Mouse (Mus musculus): ENCODE results near the gene Grk6. TPM values are rescaled to one million over a fixed set of nuclear protein-coding genes. Genes with fewer than 3 reads are reported as not detected.
A peak's percentile ranks its signal among the peaks of the same experiment; 100 is the strongest.

Gene Grk6
- polyA plus RNA-seq, 1 experiment from 2014 or later: 14.6 TPM

- H3K4me3 ChIP-seq (replicated peaks; ENCODE audit: low read length): no peak overlapping the region
- peaks cover 32% of the 10 kb centered on the region for H3K36me3 ChIP-seq (ENCODE audit: control insufficient read depth, insufficient read depth, low read length)
- no peak for ATAC-seq (ENCODE audit: insufficient read depth, low FRiP score)
- peaks cover 12% of the 10 kb centered on the region for H3K4me1 ChIP-seq (ENCODE audit: control insufficient read depth, insufficient read depth, low read length)
- 77% methylated on average over 10 of the region's 10 CpGs for WGBS
- H3K27me3 ChIP-seq (ENCODE audit: control insufficient read depth, insufficient read depth, low read length): no peaks in the 10 kb centered on the region
- H3K9ac ChIP-seq (ENCODE audit: low read length): no peak overlapping the region
- no peak overlapping the region for H3K27ac ChIP-seq (ENCODE audit: low read length)
- H3K4me2 ChIP-seq (ENCODE audit: low read depth, low read length): no peak overlapping the region
- H3K9me3 ChIP-seq (replicated peaks; ENCODE audit: control insufficient read depth, low read length): no peaks in the 10 kb centered on the region
Observed at GRCm38 (mm10) chr13:55451296-55451695, 6.4 kb downstream of the Grk6 start.

- H3K36me3 ChIP-seq (ENCODE audit: control insufficient read depth, insufficient read depth, low read length): peaks cover 33% of the 10 kb centered on the region
- peak; percentile 53; the same call in 1 of the 2 replicates for ATAC-seq (ENCODE audit: insufficient read depth, low FRiP score)
Observed at GRCm38 (mm10) chr13:55451785-55452549, 7.1 kb downstream of the Grk6 start.

DNA sequence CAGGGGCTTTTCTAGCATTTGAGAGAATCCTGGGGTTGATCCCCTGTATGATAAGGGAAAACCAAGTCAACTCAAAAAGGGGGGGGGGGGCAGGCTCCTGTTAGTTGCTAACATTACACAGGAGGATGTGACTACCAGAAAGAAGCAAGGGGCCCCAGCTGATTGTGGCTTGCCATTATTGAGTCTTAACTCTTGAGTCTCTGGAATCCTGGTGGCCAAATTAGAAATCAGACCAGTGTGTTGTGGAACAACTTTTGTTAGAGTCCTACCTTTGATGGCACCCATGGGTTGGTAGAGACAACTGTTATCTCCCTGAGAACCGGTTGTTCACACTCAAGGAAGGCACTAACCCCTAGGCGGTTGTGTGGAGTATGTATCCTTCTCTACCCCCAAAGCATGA is 18.1 kb downstream of the Grk6 start:
- no peak for ATAC-seq (ENCODE audit: insufficient read depth, low FRiP score)
- H3K4me2 ChIP-seq (ENCODE audit: low read depth, low read length): no peak overlapping the region
- H3K9me3 ChIP-seq (replicated peaks; ENCODE audit: control insufficient read depth, low read length): no peaks in the 10 kb centered on the region
- WGBS: 65% methylated on average over 2 of the region's 2 CpGs
- no peaks in the 10 kb centered on the region for H3K27me3 ChIP-seq (ENCODE audit: control insufficient read depth, insufficient read depth, low read length)
- no peak overlapping the region for H3K9ac ChIP-seq (ENCODE audit: low read length)
- H3K4me1 ChIP-seq (ENCODE audit: control insufficient read depth, insufficient read depth, low read length): peaks cover 14% of the 10 kb centered on the region
- H3K4me3 ChIP-seq (replicated peaks; ENCODE audit: low read length): no peak overlapping the region
- 0 out of 2 replicates have a peak, but pooled peaks cover 8% of the 10 kb centered on the region for H3K36me3 ChIP-seq (ENCODE audit: control insufficient read depth, insufficient read depth, low read length)
- H3K27ac ChIP-seq (ENCODE audit: low read length): no peak overlapping the region

More at GRCm38 (mm10) chr13:55451785-55452549, 7.1 kb downstream of the Grk6 start:
- no peak overlapping the region for H3K4me2 ChIP-seq (ENCODE audit: low read depth, low read length)
- no peak overlapping the region for H3K9ac ChIP-seq (ENCODE audit: low read length)
- no peaks in the 10 kb centered on the region for H3K27me3 ChIP-seq (ENCODE audit: control insufficient read depth, insufficient read depth, low read length)
- no peaks in the 10 kb centered on the region for H3K9me3 ChIP-seq (replicated peaks; ENCODE audit: control insufficient read depth, low read length)
- H3K4me1 ChIP-seq (ENCODE audit: control insufficient read depth, insufficient read depth, low read length): peaks cover 5% of the 10 kb centered on the region
- H3K4me3 ChIP-seq (replicated peaks; ENCODE audit: low read length): no peak overlapping the region
- WGBS: 81% methylated on average over 16 of the region's 16 CpGs
- H3K27ac ChIP-seq (ENCODE audit: low read length): peak overlapping the region; percentile 53; the same call in 1 of the 2 replicates

GRCm38 (mm10) chr13:55463399-55464026 is 18.6 kb downstream of the Grk6 start:
- Histone ChIP-seq H3K4me1 (ENCODE audit: control insufficient read depth, insufficient read depth, low read length) (peaks cover 14% of the 10 kb centered on the region), H3K36me3 (ENCODE audit: control insufficient read depth, insufficient read depth, low read length) (0 out of 2 replicates have a peak, but pooled peaks cover 6% of the 10 kb centered on the region), H3K9ac (ENCODE audit: low read length) (peak overlapping the region; percentile 83), H3K27ac (ENCODE audit: low read length) (no peak overlapping the region; the same call in 1 of the 2 replicates), H3K9me3 (replicated peaks; ENCODE audit: control insufficient read depth, low read length) (no peaks in the 10 kb centered on the region), H3K27me3 (ENCODE audit: control insufficient read depth, insufficient read depth, low read length) (no peaks in the 10 kb centered on the region), H3K4me2 (ENCODE audit: low read depth, low read length) (peak overlapping the region; percentile 96), H3K4me3 (replicated peaks; ENCODE audit: low read length) (peak overlapping the region; percentile 66)
- WGBS: 12% methylated on average over 14 of the region's 14 CpGs
- ATAC-seq (ENCODE audit: insufficient read depth, low FRiP score): no peak

DNA sequence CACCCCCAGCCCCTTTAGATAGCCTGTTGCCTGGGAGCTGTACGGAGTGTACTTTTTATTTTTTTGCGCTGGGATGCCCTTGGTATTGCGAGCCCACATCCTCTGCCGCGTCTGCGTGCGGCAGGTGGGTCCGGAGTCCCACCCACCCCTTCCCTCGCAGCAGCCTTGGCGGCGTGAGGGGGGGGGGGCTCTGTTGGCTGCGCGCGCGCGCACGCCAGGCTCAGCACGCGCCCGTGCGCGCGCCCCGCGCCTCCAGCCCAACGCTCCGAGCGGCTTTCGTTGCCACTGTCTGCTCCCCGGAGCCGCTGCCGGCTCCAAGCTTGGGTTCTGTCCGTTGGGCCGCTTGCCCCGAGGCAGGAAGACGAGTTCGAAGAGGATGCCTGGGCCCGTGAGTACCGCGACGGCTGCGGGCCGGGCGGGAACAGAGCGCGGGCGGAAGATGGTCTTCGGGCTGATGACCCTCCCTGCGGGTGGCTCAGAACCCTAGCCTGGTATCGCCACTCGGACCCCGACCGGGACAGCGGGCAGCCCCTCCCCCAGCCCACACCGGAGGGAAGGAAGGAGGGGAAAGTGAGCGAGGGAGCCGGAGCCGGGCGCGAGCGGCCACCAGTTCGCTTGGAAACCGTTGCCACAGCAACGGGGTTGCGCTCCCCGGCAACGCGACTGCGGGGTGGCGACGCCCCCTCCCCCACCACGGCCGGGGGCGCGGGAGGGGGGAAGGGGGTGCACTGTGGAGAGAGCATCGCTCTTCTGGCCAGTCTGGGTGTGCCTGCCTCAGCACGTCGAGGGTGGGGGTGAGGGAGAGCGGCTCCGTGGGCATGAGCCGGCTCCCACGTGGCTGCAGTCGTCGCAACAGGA is 19.4 kb downstream of the Grk6 start, which contains the start of gene Prr7:
Gene Prr7, plus strand, starts transcription at position 241 of the 858 bp plus-strand sequence.
- H3K9ac ChIP-seq (ENCODE audit: low read length): peak within 1 kb of the TSS; percentile 83
- peak within 1 kb of the TSS; percentile 58; the same call in 1 of the 2 replicates for H3K27ac ChIP-seq (ENCODE audit: low read length)
- peak within 1 kb of the TSS; percentile 96 for H3K4me2 ChIP-seq (ENCODE audit: low read depth, low read length)
- H3K4me3 ChIP-seq (replicated peaks; ENCODE audit: low read length): peak within 1 kb of the TSS; percentile 66
- ATAC-seq (ENCODE audit: insufficient read depth, low FRiP score): peak; percentile 52; the same call in 1 of the 2 replicates
- WGBS: under 1% methylated on average over 83 of the region's 84 CpGs
- peaks cover 14% of the 10 kb centered on the region for H3K4me1 ChIP-seq (ENCODE audit: control insufficient read depth, insufficient read depth, low read length)
- H3K36me3 ChIP-seq (ENCODE audit: control insufficient read depth, insufficient read depth, low read length): 0 out of 2 replicates have a peak, but pooled peaks cover 6% of the 10 kb centered on the region
- H3K27me3 ChIP-seq (ENCODE audit: control insufficient read depth, insufficient read depth, low read length): no peaks in the 10 kb centered on the region
- H3K9me3 ChIP-seq (replicated peaks; ENCODE audit: control insufficient read depth, low read length): no peaks in the 10 kb centered on the region

DNA sequence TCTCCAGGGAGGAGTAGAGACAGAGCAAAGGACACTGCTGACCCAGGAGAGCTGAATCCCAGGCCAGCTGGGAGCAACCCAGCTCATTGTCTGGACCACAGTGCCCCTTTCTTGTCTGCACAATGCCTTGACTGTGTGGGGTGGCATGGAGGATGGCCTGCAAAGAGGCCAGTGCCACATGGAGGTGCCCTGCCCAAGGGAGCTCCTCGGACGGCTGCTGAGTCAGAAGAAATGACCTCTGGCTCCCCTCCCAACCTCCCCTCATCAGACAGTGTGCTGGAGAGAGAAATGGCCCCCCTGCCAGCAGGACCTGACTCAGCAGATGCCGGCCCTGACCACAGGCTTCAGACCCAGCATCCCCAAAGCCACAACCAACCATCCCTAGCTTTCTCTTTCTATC is 20.3 kb downstream of the Grk6 start:
- H3K9me3 ChIP-seq (replicated peaks; ENCODE audit: control insufficient read depth, low read length): no peaks in the 10 kb centered on the region
- no peaks in the 10 kb centered on the region for H3K36me3 ChIP-seq (ENCODE audit: control insufficient read depth, insufficient read depth, low read length)
- H3K4me1 ChIP-seq (ENCODE audit: control insufficient read depth, insufficient read depth, low read length): peaks cover 14% of the 10 kb centered on the region
- peak overlapping the region; percentile 96 for H3K4me2 ChIP-seq (ENCODE audit: low read depth, low read length)
- peak overlapping the region; percentile 66; the same call in 1 of the 2 replicates for H3K4me3 ChIP-seq (replicated peaks; ENCODE audit: low read length)
- 0 out of 2 replicates have a peak, but pooled peaks have one; percentile 23 for ATAC-seq (ENCODE audit: insufficient read depth, low FRiP score)
- H3K27ac ChIP-seq (ENCODE audit: low read length): no peak overlapping the region
- no peaks in the 10 kb centered on the region for H3K27me3 ChIP-seq (ENCODE audit: control insufficient read depth, insufficient read depth, low read length)
- 36% methylated on average over 3 of the region's 3 CpGs for whole genome bisulfite sequencing
- H3K9ac ChIP-seq (ENCODE audit: low read length): peak overlapping the region; percentile 83

DNA sequence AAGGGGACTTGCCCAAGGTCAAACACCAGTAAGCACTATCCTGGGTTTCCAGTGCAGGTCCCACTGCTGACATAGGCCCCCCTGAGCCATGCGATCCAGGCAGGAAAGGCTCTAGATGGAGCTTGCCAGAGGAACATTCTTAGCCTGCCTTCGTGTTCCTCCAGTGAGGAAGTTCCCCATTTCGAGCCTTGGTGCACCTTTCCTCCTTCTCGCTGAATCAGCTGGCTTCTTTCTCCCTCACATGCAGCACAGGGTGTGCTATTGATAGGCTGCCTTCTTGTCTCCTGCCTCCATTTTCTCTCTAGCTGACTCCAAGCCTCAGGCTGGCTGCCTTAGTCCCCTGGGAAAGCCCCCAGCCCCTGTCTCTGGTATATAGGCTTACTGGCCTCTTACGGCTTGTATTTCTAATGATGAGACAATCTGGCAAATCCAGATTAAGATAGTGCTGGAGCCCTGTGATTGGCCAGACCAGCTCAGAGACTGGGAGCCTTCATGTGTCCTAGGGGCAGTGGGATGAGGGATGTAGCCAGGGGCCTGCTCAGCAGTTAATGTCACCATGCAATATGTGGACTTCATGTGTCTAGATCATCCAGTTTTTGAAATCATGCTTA is 21.1 kb downstream of the Grk6 start:
- H3K4me2 ChIP-seq (ENCODE audit: low read depth, low read length): no peak overlapping the region
- no peak overlapping the region for H3K4me3 ChIP-seq (replicated peaks; ENCODE audit: low read length)
- ATAC-seq (ENCODE audit: insufficient read depth, low FRiP score): no peak
- H3K27me3 ChIP-seq (ENCODE audit: control insufficient read depth, insufficient read depth, low read length): peaks cover 4% of the 10 kb centered on the region; the same call in 1 of the 2 replicates
- no peaks in the 10 kb centered on the region for H3K9me3 ChIP-seq (replicated peaks; ENCODE audit: control insufficient read depth, low read length)
- 74% methylated on average over 5 of the region's 5 CpGs for WGBS
- H3K4me1 ChIP-seq (ENCODE audit: control insufficient read depth, insufficient read depth, low read length): peaks cover 15% of the 10 kb centered on the region
- no peaks in the 10 kb centered on the region for H3K36me3 ChIP-seq (ENCODE audit: control insufficient read depth, insufficient read depth, low read length)
- no peak overlapping the region for H3K9ac ChIP-seq (ENCODE audit: low read length)
- no peak overlapping the region for H3K27ac ChIP-seq (ENCODE audit: low read length)

DNA sequence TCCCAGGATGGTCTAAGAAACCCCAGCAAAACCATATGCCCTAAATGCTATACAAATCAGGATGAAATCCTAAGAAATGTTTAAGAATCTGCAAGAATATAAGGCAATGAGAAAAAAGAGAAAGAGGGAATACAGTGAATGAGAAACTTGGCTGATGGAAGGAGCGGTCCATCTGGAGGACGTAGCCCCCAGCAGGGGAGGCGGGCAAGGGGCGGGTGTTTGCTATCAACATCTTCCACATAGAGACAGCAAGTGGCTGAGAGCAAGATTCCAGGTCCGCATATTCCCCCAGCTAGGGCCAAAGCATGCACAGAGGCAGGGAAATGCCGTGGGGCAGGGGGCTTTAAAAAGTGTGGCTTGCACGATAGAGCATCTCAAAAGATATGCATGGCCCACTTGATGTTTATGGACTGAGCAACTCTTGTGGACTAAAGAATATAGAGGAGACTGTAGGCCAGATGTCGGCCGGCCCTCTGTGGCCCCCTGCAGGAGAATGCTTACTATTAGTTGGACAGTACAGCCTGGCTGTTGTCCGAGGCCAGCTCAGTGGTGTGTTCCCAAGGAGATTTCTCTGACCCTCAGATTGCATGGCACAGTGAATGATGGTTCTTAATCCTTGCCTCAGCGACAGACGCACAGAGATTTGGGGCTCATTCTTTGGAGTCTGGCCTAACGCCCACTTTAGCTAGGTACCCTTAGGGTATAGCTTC is 24.1 kb downstream of the Grk6 start:
- Histone ChIP-seq H3K4me1 (ENCODE audit: control insufficient read depth, insufficient read depth, low read length) (peaks cover 26% of the 10 kb centered on the region), H3K27ac (ENCODE audit: low read length) (no peak overlapping the region), H3K9me3 (replicated peaks; ENCODE audit: control insufficient read depth, low read length) (no peaks in the 10 kb centered on the region), H3K4me2 (ENCODE audit: low read depth, low read length) (no peak overlapping the region), H3K4me3 (replicated peaks; ENCODE audit: low read length) (no peak overlapping the region), H3K9ac (ENCODE audit: low read length) (no peak overlapping the region), H3K27me3 (ENCODE audit: control insufficient read depth, insufficient read depth, low read length) (peaks cover 4% of the 10 kb centered on the region; the same call in 1 of the 2 replicates), H3K36me3 (ENCODE audit: control insufficient read depth, insufficient read depth, low read length) (no peaks in the 10 kb centered on the region)
- 42% methylated on average over 13 of the region's 13 CpGs for WGBS
- no peak for ATAC-seq (ENCODE audit: insufficient read depth, low FRiP score)
